Mouse (Mus musculus) C2C12 (cell line): ENCODE results near the gene Agrp. TPM values are rescaled to one million over a fixed set of nuclear protein-coding genes. Genes with fewer than 3 reads are reported as not detected.

Experiments used
- H3K27me3 ChIP-seq: one replicate; pipeline ENCODE4 v1.6.1; 2011; ENCODE audit not compliant: control insufficient read depth, insufficient read depth, insufficient read length
- H3K36me3 ChIP-seq: one replicate; pipeline ENCODE4 v1.6.1; 2011; ENCODE audit not compliant: control insufficient read depth, insufficient read depth
- H3K4me3 ChIP-seq: one replicate; pipeline ENCODE4 v1.5.1; 2011; ENCODE audit warnings: mild to moderate bottlenecking, control low read depth; ENCODE audit not compliant: poor library complexity, insufficient read depth, severe bottlenecking
- H3K79me2 ChIP-seq: one replicate; pipeline ENCODE4 v1.6.1; 2011; ENCODE audit not compliant: control insufficient read depth, insufficient read depth
- H3K79me3 ChIP-seq: one replicate; pipeline ENCODE4 v1.6.1; 2011; ENCODE audit warnings: low read depth, control low read depth
- H3ac ChIP-seq: one replicate; pipeline ENCODE3; 2011; ENCODE audit warnings: low read depth; ENCODE audit not compliant: control insufficient read depth, insufficient read length
- CEBPB ChIP-seq: IDR thresholded peaks from one replicate; pipeline ENCODE4 v1.6.1; 2011; ENCODE audit warnings: low read depth, mild to moderate bottlenecking, control low read depth, moderate library complexity
- CTCF ChIP-seq: IDR thresholded peaks from one replicate; pipeline ENCODE4 v1.5.1; 2011; ENCODE audit not compliant: control insufficient read depth, insufficient read depth, insufficient read length
- FOSL1 ChIP-seq: IDR thresholded peaks from one replicate; pipeline ENCODE4 v1.8.0; 2011; ENCODE audit warnings: mild to moderate bottlenecking, low read length; ENCODE audit not compliant: poor library complexity, insufficient read depth, severe bottlenecking
- MAX ChIP-seq: IDR thresholded peaks from one replicate; pipeline ENCODE4 v1.6.1; 2011; ENCODE audit warnings: mild to moderate bottlenecking, control low read depth
- MYOD1 ChIP-seq: IDR thresholded peaks from one replicate; pipeline ENCODE4 v1.6.1; 2011; ENCODE audit warnings: low read depth; ENCODE audit not compliant: control insufficient read depth, insufficient read length
- MYOG ChIP-seq: IDR thresholded peaks from one replicate; pipeline ENCODE4 v1.6.1; 2011; ENCODE audit not compliant: control insufficient read depth, insufficient read length; ENCODE audit errors: extremely low read depth
- USF1 ChIP-seq: IDR thresholded peaks from one replicate; pipeline ENCODE4 v1.6.1; 2011; ENCODE audit warnings: low read depth, mild to moderate bottlenecking, control low read depth, moderate library complexity
- polyA plus RNA-seq: library from polyadenylated mRNA; unstranded; fragments of >200 nt; fragmentation: generic; extraction: Trizol; gene quantifications from one replicate; pipeline ENCODE4 v1.2.1, GENCODE M21; 2012; ENCODE audit warnings: missing spikeins

Agrp gene
- polyA plus RNA-seq, 1 experiment = 0.18 TPM

- Histone ChIP-seq H3K36me3 (no peaks in the 10 kb centered on the region), H3K79me2 (no peaks in the 10 kb centered on the region), H3ac (no peak overlapping the region), H3K4me3 (no peak overlapping the region), H3K79me3 (no peaks in the 10 kb centered on the region), H3K27me3 (no peaks in the 10 kb centered on the region)
- no peak for TF ChIP-seq USF1
- peak; percentile 76 for TF ChIP-seq CTCF
- no peak for TF ChIP-seq MAX
Observed at GRCm38 (mm10) chr8:105554087-105554486, 83.1 kb downstream of the Agrp start.

GRCm38 (mm10) chr8:105552824-105553223 lies 84.4 kb downstream of the Agrp start:
- Histone ChIP-seq H3K79me2 (no peaks in the 10 kb centered on the region), H3K4me3 (no peak overlapping the region), H3ac (no peak overlapping the region), H3K79me3 (no peaks in the 10 kb centered on the region), H3K27me3 (no peaks in the 10 kb centered on the region), H3K36me3 (no peaks in the 10 kb centered on the region)
- no peak for TF ChIP-seq CTCF
- TF ChIP-seq MAX = no peak

GRCm38 (mm10) chr8:105552032-105552431 lies 85.2 kb downstream of the Agrp start:
- Histone ChIP-seq H3K79me2 (no peaks in the 10 kb centered on the region), H3K36me3 (no peaks in the 10 kb centered on the region), H3K27me3 (no peaks in the 10 kb centered on the region), H3K4me3 (no peak overlapping the region), H3ac (no peak overlapping the region), H3K79me3 (no peaks in the 10 kb centered on the region)
- TF ChIP-seq MAX (no peak), MYOG (no peak), CTCF (no peak), MYOD1 (no peak), USF1 (no peak), FOSL1 (no peak), CEBPB (no peak)

- Histone ChIP-seq H3ac (no peak overlapping the region), H3K79me2 (no peaks in the 10 kb centered on the region), H3K4me3 (no peak overlapping the region), H3K27me3 (no peaks in the 10 kb centered on the region), H3K36me3 (no peaks in the 10 kb centered on the region), H3K79me3 (no peaks in the 10 kb centered on the region)
- TF ChIP-seq MYOG = no peak
- TF ChIP-seq CEBPB = no peak
Observed at GRCm38 (mm10) chr8:105550083-105550482, 87.1 kb downstream of the Agrp start.

- Histone ChIP-seq H3K79me2 (no peaks in the 10 kb centered on the region), H3K36me3 (no peaks in the 10 kb centered on the region), H3ac (no peak overlapping the region), H3K79me3 (no peaks in the 10 kb centered on the region), H3K4me3 (no peak overlapping the region), H3K27me3 (no peaks in the 10 kb centered on the region)
- no peak for TF ChIP-seq FOSL1
- no peak for TF ChIP-seq MYOG
- TF ChIP-seq MAX = no peak
- TF ChIP-seq CTCF = no peak
- TF ChIP-seq CEBPB = no peak
- no peak for TF ChIP-seq USF1
- TF ChIP-seq MYOD1 = no peak
Observed at GRCm38 (mm10) chr8:105549506-105549905, 87.7 kb downstream of the Agrp start.

GRCm38 (mm10) chr8:105546384-105547350 lies 90.5 kb downstream of the Agrp start:
- no peaks in the 10 kb centered on the region for H3K36me3 ChIP-seq
- no peaks in the 10 kb centered on the region for H3K79me2 ChIP-seq
- no peaks in the 10 kb centered on the region for H3K27me3 ChIP-seq
- H3ac ChIP-seq = no peak overlapping the region
- TF ChIP-seq MAX = no peak
- no peak for TF ChIP-seq CEBPB
- no peaks in the 10 kb centered on the region for H3K79me3 ChIP-seq
- H3K4me3 ChIP-seq = no peak overlapping the region
